Mouse (Mus musculus): ENCODE measurements around the gene Csrnp1. TPM values are rescaled to one million over a fixed set of nuclear protein-coding genes. Genes with fewer than 3 reads are reported as not detected.

Csrnp1 gene
- polyA plus RNA-seq, 1 experiment from 2014 or later, result 5.1 TPM

DNA sequence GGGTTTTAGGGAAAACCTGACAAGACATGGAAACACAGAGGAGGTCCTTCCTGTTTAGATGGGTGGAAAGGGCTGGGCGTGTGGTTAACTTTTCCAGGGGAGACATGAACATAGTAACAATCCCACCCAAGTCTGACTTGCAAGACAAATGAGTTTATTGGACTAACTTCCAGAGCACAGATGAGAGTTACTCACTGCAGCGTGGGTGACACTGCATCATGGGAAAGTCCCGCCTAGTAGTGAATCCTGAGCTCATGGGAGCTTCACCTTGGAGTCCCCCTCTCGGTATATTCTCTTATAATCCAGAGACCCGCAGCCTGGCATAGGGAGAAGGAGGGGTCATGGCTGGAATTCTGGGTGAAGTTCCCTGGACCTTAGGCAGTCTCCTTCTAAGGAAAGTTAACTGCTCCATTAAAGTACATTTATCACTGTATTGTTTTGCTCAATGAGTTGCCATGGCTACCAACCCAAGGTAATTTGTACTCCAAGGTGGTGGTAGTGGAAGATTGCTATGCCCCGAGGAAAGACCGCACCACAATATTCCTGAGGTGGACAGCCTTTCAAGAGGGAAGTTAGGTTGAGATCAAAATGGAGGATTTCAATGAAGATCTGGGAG lies 24.9 kb upstream of the Csrnp1 start:
- no peak overlapping the region for H3K4me2 ChIP-seq (ENCODE audit: low read depth, low read length)
- peaks cover 3% of the 10 kb centered on the region; the same call in 1 of the 2 replicates for H3K9me3 ChIP-seq (ENCODE audit: control insufficient read depth, low read length)
- WGBS, result 72% methylated on average over 7 of the region's 7 CpGs
- no peak overlapping the region for H3K4me3 ChIP-seq (ENCODE audit: low read length)
- ATAC-seq, result no peak
- H3K27ac ChIP-seq (ENCODE audit: low read length), result no peak overlapping the region
- peaks cover 7% of the 10 kb centered on the region for H3K4me1 ChIP-seq (ENCODE audit: control insufficient read depth, insufficient read depth, low read length)
- no peaks in the 10 kb centered on the region for H3K27me3 ChIP-seq (replicated peaks; ENCODE audit: control insufficient read depth, insufficient read depth, low read length)
- H3K36me3 ChIP-seq (ENCODE audit: control insufficient read depth, insufficient read depth, low read length), result no peaks in the 10 kb centered on the region
- H3K9ac ChIP-seq (ENCODE audit: low read depth, low read length), result no peak overlapping the region

DNA sequence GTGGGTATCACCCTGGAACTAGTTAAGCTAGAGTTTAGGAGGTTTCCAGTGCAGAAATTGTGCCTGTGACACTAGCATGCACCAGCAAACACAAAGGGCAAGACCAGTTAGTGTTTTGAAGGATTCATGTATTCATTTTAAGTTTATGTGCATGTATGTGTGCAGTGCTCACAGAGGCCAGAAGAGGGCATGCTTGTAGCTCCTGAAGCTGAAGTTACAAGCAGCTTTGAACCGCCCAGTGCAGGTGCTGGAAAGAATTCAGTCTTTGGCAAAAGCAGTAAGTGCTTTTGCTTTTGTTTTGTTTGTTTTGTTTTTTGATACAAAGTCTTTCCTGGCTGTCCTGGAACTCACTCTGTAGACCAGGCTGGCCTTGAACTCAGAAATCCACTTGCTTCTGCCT lies 23.4 kb upstream of the Csrnp1 start:
- Histone ChIP-seq H3K27ac (ENCODE audit: low read length) (no peak overlapping the region), H3K9me3 (ENCODE audit: control insufficient read depth, low read length) (peaks cover 3% of the 10 kb centered on the region; the same call in 1 of the 2 replicates), H3K4me1 (ENCODE audit: control insufficient read depth, insufficient read depth, low read length) (peaks cover 7% of the 10 kb centered on the region), H3K27me3 (replicated peaks; ENCODE audit: control insufficient read depth, insufficient read depth, low read length) (no peaks in the 10 kb centered on the region), H3K4me2 (ENCODE audit: low read depth, low read length) (no peak overlapping the region), H3K4me3 (ENCODE audit: low read length) (no peak overlapping the region), H3K36me3 (ENCODE audit: control insufficient read depth, insufficient read depth, low read length) (no peaks in the 10 kb centered on the region), H3K9ac (ENCODE audit: low read depth, low read length) (no peak overlapping the region)
- ATAC-seq, result no peak
- 90% methylated on average over 1 of the region's 1 CpGs for WGBS

DNA sequence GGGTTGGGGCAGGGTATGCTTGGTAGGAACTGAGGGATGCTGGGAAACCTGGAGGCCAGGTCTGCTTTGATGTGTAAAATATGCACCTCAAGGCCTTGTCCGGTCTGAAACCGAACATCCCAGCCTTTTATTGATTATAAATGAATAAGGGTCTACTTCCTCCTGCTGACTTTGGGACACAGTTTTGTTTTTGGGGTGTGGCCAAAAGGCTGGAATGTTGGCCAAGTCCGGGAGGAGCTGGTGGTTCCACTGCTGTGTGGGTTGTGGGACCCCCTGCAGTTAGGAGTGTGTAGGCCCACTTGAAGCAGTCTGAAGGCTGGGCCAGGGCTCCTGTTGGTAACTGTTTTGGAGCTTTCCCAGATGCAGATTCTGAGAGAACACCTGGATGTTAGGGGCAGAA lies 21.5 kb upstream of the Csrnp1 start:
- 56% methylated on average over 3 of the region's 3 CpGs for WGBS
- no peaks in the 10 kb centered on the region for H3K36me3 ChIP-seq (ENCODE audit: control insufficient read depth, insufficient read depth, low read length)
- H3K4me3 ChIP-seq (ENCODE audit: low read length), result no peak overlapping the region
- H3K27ac ChIP-seq (ENCODE audit: low read length), result no peak overlapping the region
- no peak overlapping the region for H3K4me2 ChIP-seq (ENCODE audit: low read depth, low read length)
- no peaks in the 10 kb centered on the region for H3K27me3 ChIP-seq (replicated peaks; ENCODE audit: control insufficient read depth, insufficient read depth, low read length)
- no peak overlapping the region for H3K9ac ChIP-seq (ENCODE audit: low read depth, low read length)
- no peak for ATAC-seq
- H3K9me3 ChIP-seq (ENCODE audit: control insufficient read depth, low read length), result peaks cover 3% of the 10 kb centered on the region; the same call in 1 of the 2 replicates
- H3K4me1 ChIP-seq (ENCODE audit: control insufficient read depth, insufficient read depth, low read length), result peaks cover 10% of the 10 kb centered on the region

DNA sequence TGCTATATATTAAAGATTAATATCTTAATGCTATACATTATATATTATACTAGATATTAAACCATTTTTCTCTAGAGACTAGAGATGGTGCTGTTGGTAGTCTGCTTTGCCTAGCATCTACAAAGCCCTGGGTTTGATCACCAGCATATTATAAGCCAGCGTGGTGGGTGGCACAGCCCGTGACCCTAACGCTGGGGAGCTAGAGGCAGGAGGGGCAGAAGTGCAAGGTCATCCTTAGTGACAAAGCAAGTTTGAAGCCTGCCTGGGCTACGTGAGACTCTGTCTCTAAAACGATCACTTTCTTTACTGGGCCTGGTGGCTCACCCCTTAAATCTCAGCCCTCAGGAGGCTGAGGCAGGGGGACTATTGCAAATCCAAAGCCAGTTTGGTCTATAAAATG lies 18.4 kb upstream of the Csrnp1 start:
- 87% methylated on average over 5 of the region's 5 CpGs for WGBS
- H3K36me3 ChIP-seq (ENCODE audit: control insufficient read depth, insufficient read depth, low read length), result no peaks in the 10 kb centered on the region

DNA sequence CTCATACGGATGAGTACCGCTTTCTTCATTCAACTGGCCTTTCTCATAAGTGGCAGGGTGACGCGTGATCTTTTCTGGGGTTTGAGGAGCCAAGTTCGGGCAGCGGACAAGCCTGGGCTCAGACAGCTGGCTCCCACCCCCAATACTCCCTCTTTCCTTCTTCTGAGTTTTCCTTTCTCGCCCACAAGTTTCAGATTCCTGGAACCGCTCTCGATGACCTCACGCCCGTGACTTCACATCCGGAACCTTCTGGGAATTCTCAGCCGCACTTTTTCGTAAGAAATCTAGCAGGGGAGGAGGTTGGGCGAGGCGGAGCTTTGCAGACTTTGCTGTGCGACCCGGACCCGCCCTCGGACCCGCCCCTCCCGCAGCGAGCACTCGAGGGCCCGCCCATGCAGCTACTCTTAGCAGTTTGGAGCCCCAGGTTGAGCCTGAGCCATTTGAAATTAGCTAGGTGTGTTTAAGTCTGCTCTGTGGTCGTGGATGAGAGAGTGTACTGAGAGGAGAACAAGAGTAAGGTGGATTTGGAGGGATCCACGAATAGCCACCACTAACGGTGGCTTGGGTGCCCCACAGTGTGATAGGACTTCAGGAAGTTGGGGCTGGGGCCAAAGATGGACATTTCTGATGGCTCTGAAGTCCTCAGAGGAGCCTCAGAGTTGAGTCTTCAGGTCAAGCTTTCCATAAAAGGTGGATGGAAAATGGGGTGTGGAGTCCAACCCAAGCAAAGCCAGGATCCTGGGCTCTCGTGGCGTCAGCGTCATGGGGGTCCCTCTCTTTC lies 17.7 kb upstream of the Csrnp1 start:
- Histone ChIP-seq H3K4me2 (ENCODE audit: low read depth, low read length) (peak overlapping the region; percentile 77), H3K36me3 (ENCODE audit: control insufficient read depth, insufficient read depth, low read length) (no peaks in the 10 kb centered on the region), H3K9me3 (ENCODE audit: control insufficient read depth, low read length) (no peaks in the 10 kb centered on the region), H3K27ac (ENCODE audit: low read length) (peak overlapping the region; percentile 88), H3K27me3 (replicated peaks; ENCODE audit: control insufficient read depth, insufficient read depth, low read length) (no peaks in the 10 kb centered on the region), H3K9ac (ENCODE audit: low read depth, low read length) (peak overlapping the region; percentile 70), H3K4me1 (ENCODE audit: control insufficient read depth, insufficient read depth, low read length) (peaks cover 11% of the 10 kb centered on the region), H3K4me3 (ENCODE audit: low read length) (peak overlapping the region; percentile 51)
- 8% methylated on average over 31 of the region's 31 CpGs for WGBS
- ATAC-seq, result peak; percentile 97

More for the DNA sequence above, 18.4 kb upstream of the Csrnp1 start:
- H3K4me2 ChIP-seq (ENCODE audit: low read depth, low read length), result no peak overlapping the region
- no peak overlapping the region for H3K9ac ChIP-seq (ENCODE audit: low read depth, low read length)
- peaks cover 11% of the 10 kb centered on the region for H3K4me1 ChIP-seq (ENCODE audit: control insufficient read depth, insufficient read depth, low read length)
- peaks cover 3% of the 10 kb centered on the region; the same call in 1 of the 2 replicates for H3K9me3 ChIP-seq (ENCODE audit: control insufficient read depth, low read length)
- no peaks in the 10 kb centered on the region for H3K27me3 ChIP-seq (replicated peaks; ENCODE audit: control insufficient read depth, insufficient read depth, low read length)
- no peak overlapping the region for H3K4me3 ChIP-seq (ENCODE audit: low read length)
- H3K27ac ChIP-seq (ENCODE audit: low read length), result no peak overlapping the region
- no peak for ATAC-seq

DNA sequence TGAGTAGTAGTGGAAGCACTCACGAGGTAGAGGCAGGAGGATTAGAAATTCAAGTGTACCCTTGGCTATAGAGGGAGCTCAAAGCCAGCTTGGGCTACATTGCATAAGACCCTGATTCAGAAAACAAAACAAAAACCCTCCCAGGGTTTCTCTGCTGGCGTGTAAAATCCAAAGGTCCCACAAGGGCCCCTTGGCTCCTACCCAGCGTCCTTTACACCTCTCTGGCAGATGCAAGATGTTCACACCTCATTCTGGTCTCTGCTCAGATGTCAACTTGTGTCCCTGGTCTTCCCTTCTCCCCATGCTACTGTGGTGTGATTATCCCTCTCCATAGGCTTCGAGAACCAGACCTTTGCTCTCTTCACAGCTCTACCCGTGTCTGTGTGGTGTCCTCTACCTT lies 16.3 kb upstream of the Csrnp1 start:
- Histone ChIP-seq H3K4me2 (ENCODE audit: low read depth, low read length) (no peak overlapping the region), H3K4me3 (ENCODE audit: low read length) (no peak overlapping the region), H3K4me1 (ENCODE audit: control insufficient read depth, insufficient read depth, low read length) (peaks cover 11% of the 10 kb centered on the region), H3K27me3 (replicated peaks; ENCODE audit: control insufficient read depth, insufficient read depth, low read length) (no peaks in the 10 kb centered on the region), H3K9ac (ENCODE audit: low read depth, low read length) (no peak overlapping the region), H3K27ac (ENCODE audit: low read length) (no peak overlapping the region), H3K36me3 (ENCODE audit: control insufficient read depth, insufficient read depth, low read length) (no peaks in the 10 kb centered on the region), H3K9me3 (ENCODE audit: control insufficient read depth, low read length) (no peaks in the 10 kb centered on the region)
- 79% methylated on average over 5 of the region's 5 CpGs for WGBS
- no peak for ATAC-seq

DNA sequence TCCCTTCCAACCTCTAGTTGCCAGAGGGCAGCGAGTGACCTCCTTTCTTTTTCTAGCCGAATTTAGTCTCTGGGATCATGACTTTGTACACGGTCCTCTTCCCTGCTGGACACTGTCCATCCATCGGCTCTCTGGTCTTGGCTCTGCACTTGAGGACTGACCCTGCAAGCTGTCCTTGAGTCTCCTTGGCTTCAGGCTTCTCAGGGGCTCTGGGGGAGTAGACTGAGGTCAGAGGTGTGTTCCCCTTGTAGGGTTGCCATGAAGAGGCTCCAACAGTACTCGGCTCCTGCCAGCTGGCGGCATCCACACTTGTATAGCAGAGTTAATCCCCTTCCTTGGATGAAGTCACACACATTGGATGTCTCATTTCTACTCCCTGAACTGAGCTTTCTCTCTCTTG lies 15.2 kb upstream of the Csrnp1 start:
- Histone ChIP-seq H3K27ac (ENCODE audit: low read length) (no peak overlapping the region), H3K4me2 (ENCODE audit: low read depth, low read length) (no peak overlapping the region), H3K4me3 (ENCODE audit: low read length) (no peak overlapping the region), H3K9ac (ENCODE audit: low read depth, low read length) (no peak overlapping the region), H3K27me3 (replicated peaks; ENCODE audit: control insufficient read depth, insufficient read depth, low read length) (no peaks in the 10 kb centered on the region), H3K9me3 (ENCODE audit: control insufficient read depth, low read length) (no peaks in the 10 kb centered on the region), H3K36me3 (ENCODE audit: control insufficient read depth, insufficient read depth, low read length) (no peaks in the 10 kb centered on the region), H3K4me1 (ENCODE audit: control insufficient read depth, insufficient read depth, low read length) (peaks cover 11% of the 10 kb centered on the region)
- 69% methylated on average over 6 of the region's 6 CpGs for WGBS
- ATAC-seq, result no peak

DNA sequence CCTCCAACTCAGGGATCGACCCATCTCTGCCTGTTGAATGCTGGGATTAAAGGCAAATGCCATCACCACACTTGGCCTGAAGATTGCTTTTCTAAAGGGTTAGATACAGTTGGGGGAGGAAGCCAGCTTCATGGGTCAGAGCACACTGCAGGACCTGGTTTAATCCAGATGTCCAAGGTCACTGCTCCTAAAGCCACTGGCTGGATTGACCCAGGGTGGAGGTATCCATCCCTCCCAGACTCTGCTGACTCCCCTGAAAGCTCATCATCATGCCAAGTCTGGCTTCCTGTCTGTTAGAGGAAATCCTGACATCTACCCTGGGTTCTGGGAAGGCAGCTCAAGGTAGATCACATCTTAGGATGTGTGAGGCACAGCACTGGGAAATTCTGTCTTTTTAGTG lies 14.3 kb upstream of the Csrnp1 start:
- peaks cover 11% of the 10 kb centered on the region for H3K4me1 ChIP-seq (ENCODE audit: control insufficient read depth, insufficient read depth, low read length)
- H3K9me3 ChIP-seq (ENCODE audit: control insufficient read depth, low read length), result no peaks in the 10 kb centered on the region
- H3K27me3 ChIP-seq (replicated peaks; ENCODE audit: control insufficient read depth, insufficient read depth, low read length), result no peaks in the 10 kb centered on the region
- 87% methylated on average over 1 of the region's 1 CpGs for WGBS
- H3K36me3 ChIP-seq (ENCODE audit: control insufficient read depth, insufficient read depth, low read length), result no peaks in the 10 kb centered on the region
- no peak for ATAC-seq
- H3K27ac ChIP-seq (ENCODE audit: low read length), result no peak overlapping the region
- no peak overlapping the region for H3K4me2 ChIP-seq (ENCODE audit: low read depth, low read length)
- H3K4me3 ChIP-seq (ENCODE audit: low read length), result no peak overlapping the region
- H3K9ac ChIP-seq (ENCODE audit: low read depth, low read length), result no peak overlapping the region

DNA sequence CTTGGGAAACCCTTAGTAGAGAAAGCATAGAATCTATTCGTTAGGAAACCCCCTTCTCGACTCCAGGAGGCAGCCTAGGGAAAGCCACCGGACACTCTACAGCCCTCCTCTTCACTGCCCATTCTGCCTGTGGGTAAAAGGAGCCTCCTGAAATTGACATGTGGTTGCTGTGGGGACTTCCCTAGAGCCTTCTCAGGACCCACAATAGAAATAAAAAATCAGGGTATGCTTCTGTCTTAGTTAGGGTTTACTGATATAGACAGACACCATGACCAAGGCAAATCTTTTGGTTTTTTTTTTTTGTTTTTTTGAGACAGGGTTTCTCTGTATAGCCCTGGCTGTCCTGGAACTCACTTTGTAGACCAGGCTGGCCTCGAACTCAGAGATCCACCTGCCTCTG lies 11.6 kb upstream of the Csrnp1 start:
- Histone ChIP-seq H3K27ac (ENCODE audit: low read length) (no peak overlapping the region), H3K27me3 (replicated peaks; ENCODE audit: control insufficient read depth, insufficient read depth, low read length) (no peaks in the 10 kb centered on the region), H3K9me3 (ENCODE audit: control insufficient read depth, low read length) (no peaks in the 10 kb centered on the region), H3K4me2 (ENCODE audit: low read depth, low read length) (no peak overlapping the region), H3K36me3 (ENCODE audit: control insufficient read depth, insufficient read depth, low read length) (no peaks in the 10 kb centered on the region), H3K4me1 (ENCODE audit: control insufficient read depth, insufficient read depth, low read length) (peaks cover 5% of the 10 kb centered on the region; the same call in 1 of the 2 replicates), H3K9ac (ENCODE audit: low read depth, low read length) (no peak overlapping the region), H3K4me3 (ENCODE audit: low read length) (no peak overlapping the region)
- ATAC-seq, result no peak
- 86% methylated on average over 4 of the region's 4 CpGs for WGBS

Measured in intestine, embryonic 16.5 days (tissue).